Mouse (Mus musculus): ENCODE measurements at regions not wholly inside any gene's neighbourhood (a gene's known extent, or its start where the extent isn't known, plus 50 kb on each side); places are given as distances from the start of the nearest gene placed in this dataset.
"Not testable (repeated sequence)": the region's sequence is repeated elsewhere in the genome, so short reads cannot be mapped to it uniquely, and the experiment has no call there.

DNA sequence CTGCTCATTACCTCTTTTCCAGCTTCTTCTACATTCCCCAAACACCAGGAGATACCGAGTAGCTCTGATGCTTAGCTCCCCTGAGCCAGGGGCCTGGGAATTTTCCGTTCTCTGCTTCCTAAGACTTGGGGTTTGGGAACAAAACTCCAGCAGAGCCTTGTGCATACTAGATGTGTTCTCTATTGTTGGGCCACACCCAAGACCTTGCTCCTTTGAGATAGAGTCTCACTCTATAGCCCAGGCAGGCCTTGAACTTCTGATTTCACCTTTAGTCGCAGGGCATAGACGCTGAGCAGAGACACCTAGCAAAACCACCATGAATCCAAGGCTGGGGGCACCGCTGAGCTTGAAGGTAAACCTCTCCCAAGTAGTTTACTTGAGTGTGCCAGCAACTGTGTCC is 126.5 kb upstream of the A430005L14Rik start:
- 89% methylated on average over 5 of the region's 5 CpGs for WGBS
- DNase-seq, result no peak
- TF ChIP-seq CTCF (IDR thresholded peaks at IDR 0.05; ENCODE audit: insufficient read depth, low read length) (no peak), POLR2A (IDR thresholded peaks at IDR 0.05; ENCODE audit: borderline replicate concordance, extremely low read depth, low read depth, low read length) (no peak)
- Histone ChIP-seq H3K4me3 (replicated peaks; ENCODE audit: extremely low read depth, low read depth, low read length) (no peak overlapping the region), H3K4me1 (ENCODE audit: control insufficient read depth, insufficient read depth, low read length) (no peaks in the 10 kb centered on the region)

DNA sequence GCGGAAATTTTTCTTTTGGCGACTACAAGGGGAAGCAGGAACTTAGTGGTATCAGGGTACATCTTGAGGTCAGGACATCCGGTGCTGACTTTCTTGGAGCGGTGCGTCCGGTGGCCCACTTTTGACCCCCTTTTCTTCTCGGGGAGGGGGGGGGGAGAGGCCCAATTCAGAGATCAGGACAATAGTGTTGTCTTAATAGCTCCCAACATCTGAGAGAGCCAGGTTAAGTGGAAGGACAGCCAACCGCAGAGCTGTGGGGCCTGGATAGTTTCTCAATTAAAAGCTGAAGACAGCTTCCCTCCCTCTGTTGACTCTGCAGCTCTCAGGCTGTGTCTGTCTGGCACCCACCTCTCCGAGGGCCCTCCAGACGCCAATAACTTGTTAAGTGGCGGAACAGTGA is 125.8 kb upstream of the A430005L14Rik start:
- not testable (repeated sequence) for H3K4me3 ChIP-seq (replicated peaks; ENCODE audit: extremely low read depth, low read depth, low read length); DNase-seq; H3K4me1 ChIP-seq (ENCODE audit: control insufficient read depth, insufficient read depth, low read length)
- WGBS, result 68% methylated on average over 11 of the region's 11 CpGs

DNA sequence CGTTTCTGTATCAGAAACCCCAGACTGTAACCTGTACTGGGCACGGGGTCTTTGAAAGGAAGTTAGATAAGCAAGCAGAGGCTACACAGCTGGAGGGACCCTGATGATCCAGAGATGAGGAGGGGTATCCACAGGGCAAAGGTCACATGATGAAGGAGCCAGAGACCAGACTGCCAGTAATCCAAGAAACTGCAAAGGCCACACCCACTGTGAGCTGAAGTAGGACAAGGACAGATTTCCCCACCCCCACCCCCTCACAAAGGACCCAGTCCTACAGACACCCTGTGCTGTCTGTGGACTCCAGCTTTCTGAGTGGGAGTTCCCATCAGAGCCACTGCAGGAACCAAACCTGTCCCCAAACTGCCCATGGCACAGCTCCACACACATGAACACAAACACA is 124.9 kb upstream of the A430005L14Rik start:
- Histone ChIP-seq H3K4me1 (ENCODE audit: control insufficient read depth, insufficient read depth, low read length) (no peaks in the 10 kb centered on the region), H3K4me3 (replicated peaks; ENCODE audit: extremely low read depth, low read depth, low read length) (no peak overlapping the region)
- 65% methylated on average over 2 of the region's 2 CpGs for WGBS
- DNase-seq, result no peak
- TF ChIP-seq CTCF (IDR thresholded peaks at IDR 0.05; ENCODE audit: insufficient read depth, low read length) (no peak), POLR2A (IDR thresholded peaks at IDR 0.05; ENCODE audit: borderline replicate concordance, extremely low read depth, low read depth, low read length) (no peak)

DNA sequence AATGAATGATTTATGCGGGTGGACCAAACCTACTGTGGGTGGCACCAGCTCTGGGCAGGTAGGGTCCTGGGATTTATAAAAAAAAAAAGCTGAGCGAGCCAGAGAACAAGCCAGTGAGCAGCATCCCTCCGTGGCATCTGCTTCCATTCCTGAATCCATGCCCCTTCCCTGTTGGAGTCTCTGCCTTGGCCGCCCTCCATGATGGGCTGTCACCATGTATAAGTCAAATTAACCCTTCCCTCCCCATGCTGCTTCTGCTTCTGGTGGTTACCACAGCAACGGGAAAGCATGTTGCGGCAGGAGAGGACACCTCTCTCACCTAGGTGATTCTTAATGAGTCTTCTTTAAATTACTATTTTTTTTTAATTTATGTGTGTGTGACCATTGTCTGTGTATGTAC is 112.3 kb upstream of the A430005L14Rik start:
- no peak overlapping the region for H3K4me3 ChIP-seq (replicated peaks; ENCODE audit: extremely low read depth, low read depth, low read length)
- TF ChIP-seq CTCF (IDR thresholded peaks at IDR 0.05; ENCODE audit: insufficient read depth, low read length) (no peak), POLR2A (IDR thresholded peaks at IDR 0.05; ENCODE audit: borderline replicate concordance, extremely low read depth, low read depth, low read length) (no peak)
- 79% methylated on average over 6 of the region's 6 CpGs for WGBS
- H3K4me1 ChIP-seq (ENCODE audit: control insufficient read depth, insufficient read depth, low read length), result no peaks in the 10 kb centered on the region
- no peak for DNase-seq

DNA sequence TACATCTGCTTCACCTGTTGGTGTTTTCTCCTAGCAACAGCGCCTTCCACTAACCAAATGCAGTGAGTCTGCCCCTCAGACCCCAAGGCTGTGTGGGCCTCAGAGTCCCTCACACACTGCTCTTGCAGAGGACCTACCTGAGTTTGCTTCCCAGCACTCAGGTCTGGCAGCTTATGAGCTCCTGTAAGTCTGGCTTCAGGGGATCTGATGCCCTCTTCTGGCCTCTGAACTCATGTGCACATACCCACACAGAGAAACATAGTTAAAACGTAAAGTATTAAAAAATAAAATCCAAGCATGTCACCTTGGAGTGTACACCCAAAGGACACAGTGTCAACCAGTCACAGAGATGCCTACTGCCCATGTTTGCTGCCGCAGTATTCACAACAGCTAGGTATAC is 108.8 kb upstream of the A430005L14Rik start:
- TF ChIP-seq POLR2A (IDR thresholded peaks at IDR 0.05; ENCODE audit: borderline replicate concordance, extremely low read depth, low read depth, low read length), result no peak
- TF ChIP-seq CTCF (IDR thresholded peaks at IDR 0.05; ENCODE audit: insufficient read depth, low read length), result no peak
- 55% methylated on average over 3 of the region's 3 CpGs for WGBS
- DNase-seq, result no peak
- Histone ChIP-seq H3K4me1 (ENCODE audit: control insufficient read depth, insufficient read depth, low read length) (no peaks in the 10 kb centered on the region), H3K4me3 (replicated peaks; ENCODE audit: extremely low read depth, low read depth, low read length) (no peak overlapping the region)

DNA sequence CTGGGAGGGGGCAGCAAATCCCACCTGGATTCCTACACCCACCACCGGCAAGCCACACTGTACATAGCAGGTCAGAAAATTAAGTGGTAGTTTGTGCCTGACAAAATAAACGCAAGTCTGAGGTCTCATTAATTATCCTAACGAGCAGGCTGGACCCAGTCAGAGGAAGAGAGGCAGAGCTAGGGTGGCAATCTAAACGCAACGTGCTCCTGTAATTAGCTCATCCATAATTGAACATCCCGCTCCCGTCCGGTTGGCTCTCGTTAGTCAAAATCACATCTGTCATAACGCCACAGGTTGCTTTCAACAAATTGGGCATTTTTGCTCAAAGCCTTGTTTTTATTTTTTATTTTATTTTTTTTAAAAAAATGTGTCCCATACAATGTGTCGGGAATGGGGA is 106.9 kb upstream of the A430005L14Rik start:
- 50% methylated on average over 11 of the region's 11 CpGs for WGBS

DNA sequence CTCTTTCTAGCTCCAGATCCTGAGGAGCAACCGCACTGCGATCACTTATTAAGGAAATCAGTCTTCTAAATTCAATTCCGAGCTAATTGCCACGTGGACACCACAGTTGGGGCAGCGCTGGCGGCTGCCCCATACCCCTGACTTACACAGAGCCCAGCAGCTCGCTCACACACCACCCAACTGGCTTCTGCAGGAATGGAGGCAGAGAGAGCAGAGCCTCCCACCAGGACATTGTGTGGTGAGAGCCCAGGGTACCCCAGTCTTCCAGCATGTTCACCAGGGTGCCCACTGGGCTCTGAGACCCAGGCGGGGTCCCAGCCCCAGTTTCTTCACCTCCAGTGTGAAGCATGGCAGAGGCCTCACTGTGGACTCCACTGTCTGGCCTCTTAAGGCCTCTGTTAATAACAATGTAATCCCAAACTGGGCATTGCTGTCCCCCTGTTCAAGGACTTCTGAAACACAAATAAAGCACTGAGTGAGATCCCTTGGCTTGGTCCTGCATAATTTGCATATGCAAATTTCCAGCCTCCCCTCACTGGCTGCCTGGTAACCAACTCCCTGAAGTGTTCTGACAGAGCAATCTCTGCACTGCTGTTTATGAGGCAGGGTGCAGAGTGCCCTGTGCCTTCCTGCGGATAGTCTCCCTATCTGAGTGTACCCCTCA is 102.8 kb upstream of the A430005L14Rik start:
- no peak for DNase-seq
- H3K4me3 ChIP-seq (replicated peaks; ENCODE audit: extremely low read depth, low read depth, low read length), result no peak overlapping the region
- no peaks in the 10 kb centered on the region for H3K4me1 ChIP-seq (ENCODE audit: control insufficient read depth, insufficient read depth, low read length)
- 68% methylated on average over 9 of the region's 9 CpGs for whole genome bisulfite sequencing
- TF ChIP-seq CTCF (IDR thresholded peaks at IDR 0.05; ENCODE audit: insufficient read depth, low read length), result no peak

More for the DNA sequence above, 106.9 kb upstream of the A430005L14Rik start:
- no peak for DNase-seq
- TF ChIP-seq POLR2A (IDR thresholded peaks at IDR 0.05; ENCODE audit: borderline replicate concordance, extremely low read depth, low read depth, low read length) (no peak), CTCF (IDR thresholded peaks at IDR 0.05; ENCODE audit: insufficient read depth, low read length) (no peak)
- Histone ChIP-seq H3K4me1 (ENCODE audit: control insufficient read depth, insufficient read depth, low read length) (no peaks in the 10 kb centered on the region), H3K4me3 (replicated peaks; ENCODE audit: extremely low read depth, low read depth, low read length) (no peak overlapping the region)

DNA sequence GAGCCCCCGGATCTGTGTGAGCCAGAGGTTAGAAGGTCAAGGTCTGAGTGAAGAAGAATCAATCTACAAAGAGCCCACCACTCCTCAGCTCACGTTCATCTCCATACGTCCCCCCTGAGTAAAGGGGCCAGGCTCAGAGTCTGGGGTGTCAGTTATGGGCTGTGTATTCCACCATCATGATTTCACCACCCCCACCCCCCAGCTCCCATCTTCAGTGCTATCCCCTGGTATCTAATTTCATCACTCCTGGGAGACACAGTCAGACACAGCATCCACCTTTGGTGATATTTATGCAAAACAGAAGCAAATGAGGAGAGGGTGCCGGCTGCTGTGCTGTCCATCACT is 102.3 kb upstream of the A430005L14Rik start:
- H3K4me3 ChIP-seq (replicated peaks; ENCODE audit: extremely low read depth, low read depth, low read length), result no peak overlapping the region

DNA sequence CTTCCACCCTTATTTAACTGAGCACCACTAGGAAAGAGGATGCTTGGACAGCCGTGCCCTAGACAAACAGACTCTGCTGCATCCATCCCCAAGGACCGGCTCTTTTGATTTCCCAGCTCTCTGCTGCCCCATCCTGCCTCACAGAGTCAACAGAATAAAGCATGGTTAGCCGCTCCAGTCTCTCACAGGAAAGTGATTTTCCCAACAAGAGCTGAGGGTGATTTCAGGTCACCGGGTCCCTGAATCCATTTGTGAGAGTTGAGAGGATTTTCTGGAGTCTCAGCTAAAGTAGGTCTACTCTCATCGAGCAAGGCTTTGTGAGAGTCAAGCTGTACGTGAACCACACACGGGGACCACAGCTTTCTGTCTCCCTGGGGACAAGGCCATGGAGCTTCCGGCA is 95.6 kb upstream of the A430005L14Rik start:
- Histone ChIP-seq H3K4me1 (ENCODE audit: control insufficient read depth, insufficient read depth, low read length) (no peaks in the 10 kb centered on the region), H3K4me3 (replicated peaks; ENCODE audit: extremely low read depth, low read depth, low read length) (no peak overlapping the region)
- WGBS, result 54% methylated on average over 8 of the region's 8 CpGs
- no peak for TF ChIP-seq CTCF (IDR thresholded peaks at IDR 0.05; ENCODE audit: insufficient read depth, low read length)
- TF ChIP-seq POLR2A (IDR thresholded peaks at IDR 0.05; ENCODE audit: borderline replicate concordance, extremely low read depth, low read depth, low read length), result no peak
- no peak for DNase-seq

More for the DNA sequence above, 102.3 kb upstream of the A430005L14Rik start:
- H3K4me1 ChIP-seq (ENCODE audit: control insufficient read depth, insufficient read depth, low read length), result no peaks in the 10 kb centered on the region
- no peak for TF ChIP-seq CTCF (IDR thresholded peaks at IDR 0.05; ENCODE audit: insufficient read depth, low read length)
- no peak for TF ChIP-seq POLR2A (IDR thresholded peaks at IDR 0.05; ENCODE audit: borderline replicate concordance, extremely low read depth, low read depth, low read length)
- 39% methylated on average over 4 of the region's 4 CpGs for WGBS
- DNase-seq, result no peak

DNA sequence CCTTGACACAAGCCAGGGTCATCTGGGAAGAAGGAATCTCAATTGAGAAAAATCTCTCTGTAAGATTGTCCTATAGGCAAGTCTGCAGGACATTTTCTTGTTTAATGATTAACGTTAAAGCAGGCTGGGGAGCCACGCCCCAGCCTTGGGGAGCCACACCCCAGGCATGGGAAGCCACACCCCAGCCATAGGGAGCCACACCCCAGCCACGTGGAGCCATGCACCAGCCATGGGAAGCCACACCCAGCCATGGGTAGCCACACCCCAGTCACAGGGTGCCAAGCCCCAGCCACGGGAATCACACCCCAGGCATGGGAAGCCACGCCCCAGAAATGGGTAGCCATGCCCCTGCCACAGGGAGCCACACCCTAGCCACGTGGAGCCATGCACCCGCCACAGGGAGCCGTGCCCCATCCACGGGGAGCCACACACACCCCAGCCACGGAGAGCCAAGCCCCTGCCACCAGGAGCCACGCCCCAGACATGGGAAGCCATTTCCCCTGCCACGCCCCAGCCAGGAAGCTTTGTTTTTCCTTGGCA is 94.8 kb upstream of the A430005L14Rik start:
- WGBS, result 67% methylated on average over 12 of the region's 12 CpGs
- no peak overlapping the region for H3K4me3 ChIP-seq (replicated peaks; ENCODE audit: extremely low read depth, low read depth, low read length)
- TF ChIP-seq CTCF (IDR thresholded peaks at IDR 0.05; ENCODE audit: insufficient read depth, low read length) (no peak), POLR2A (IDR thresholded peaks at IDR 0.05; ENCODE audit: borderline replicate concordance, extremely low read depth, low read depth, low read length) (no peak)
- no peak for DNase-seq
- no peaks in the 10 kb centered on the region for H3K4me1 ChIP-seq (ENCODE audit: control insufficient read depth, insufficient read depth, low read length)

All from lung, adult 2 months (tissue).